14 mouse cellular contexts compared by ENCODE assay signal in the genomic region with DNA sequence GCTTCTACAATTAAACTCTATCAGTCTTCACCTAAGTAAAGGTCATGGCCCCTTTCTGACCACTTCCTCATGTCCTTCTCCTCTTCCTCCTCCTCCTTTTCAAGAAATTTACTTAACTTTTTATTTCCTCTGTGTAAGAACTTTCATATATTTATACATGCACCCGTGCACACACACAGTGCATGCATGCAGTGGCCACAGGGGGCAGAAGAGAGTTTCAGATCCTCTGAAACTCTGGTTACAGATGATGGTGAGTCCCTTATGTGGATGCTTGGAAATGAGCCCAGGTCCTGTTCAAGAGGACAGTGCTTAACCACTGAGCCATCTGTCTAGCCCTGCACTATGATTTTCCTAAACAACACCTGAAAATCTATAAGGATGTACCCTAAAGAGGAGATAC.
DNase-seq lines count a peak whose midpoint lies in the region; ATAC-seq and TF ChIP-seq lines count a peak whose summit lies in the region.
"Had no signal": no experiment of that assay in that cellular context is flagged by ENCODE, and none has a peak within 500 bp of the region (broad histone marks: within the 10 kb centered on the region; RNA-seq: fewer than 3 reads in every experiment).

No protein-coding gene starts in this region.

- no peak for TF ChIP-seq EP300 in stomach, postnatal 0 days (optimal IDR thresholded peaks at IDR 0.05)

- H3K9me3 ChIP-seq in kidney, postnatal 0 days (replicated peaks; ENCODE audit: low read length): no peaks in the 10 kb centered on the region
- H3K9me3 ChIP-seq in kidney, embryonic 16.5 days (ENCODE audit: low read length): 0 out of 2 replicates have a peak, but pooled peaks cover 5% of the 10 kb centered on the region
- H3K9me3 ChIP-seq in stomach, postnatal 0 days (ENCODE audit: control insufficient read depth, low read length): peaks cover 3% of the 10 kb centered on the region; the same call in 1 of the 2 replicates
- H3K9me3 ChIP-seq: forebrain, embryonic 13.5 days; heart, embryonic 10.5 days had no signal

- no peaks in the 10 kb centered on the region for H3K4me1 ChIP-seq in kidney, postnatal 0 days (replicated peaks; ENCODE audit: insufficient read depth, low read length)
- no peaks in the 10 kb centered on the region for H3K4me1 ChIP-seq in kidney, embryonic 16.5 days (ENCODE audit: insufficient read depth, low read length)
- no peaks in the 10 kb centered on the region for H3K4me1 ChIP-seq in stomach, postnatal 0 days (replicated peaks; ENCODE audit: control insufficient read depth, insufficient read depth)
- H3K4me1 ChIP-seq: forebrain, embryonic 13.5 days; heart, embryonic 10.5 days had no signal

- H3K4me2 ChIP-seq in kidney, postnatal 0 days (ENCODE audit: low read length): no peak overlapping the region
- H3K4me2 ChIP-seq in kidney, embryonic 16.5 days (replicated peaks; ENCODE audit: low read depth, low read length): no peak overlapping the region
- no peak overlapping the region for H3K4me2 ChIP-seq in stomach, postnatal 0 days (replicated peaks; ENCODE audit: low read depth)
- H3K4me2 ChIP-seq: forebrain, embryonic 13.5 days had no signal

- H3K4me3 ChIP-seq in kidney, postnatal 0 days (replicated peaks; ENCODE audit: low read depth, low read length): no peak overlapping the region
- no peak overlapping the region for H3K4me3 ChIP-seq in kidney, embryonic 16.5 days (ENCODE audit: low read length)
- H3K4me3 ChIP-seq in stomach, postnatal 0 days (ENCODE audit: low read depth, low read length): no peak overlapping the region
- H3K4me3 ChIP-seq: forebrain, embryonic 13.5 days; heart, embryonic 10.5 days had no signal

- H3K36me3 ChIP-seq in kidney, postnatal 0 days (ENCODE audit: insufficient read depth, low read length): no peaks in the 10 kb centered on the region
- no peaks in the 10 kb centered on the region for H3K36me3 ChIP-seq in kidney, embryonic 16.5 days (ENCODE audit: insufficient read depth, low read length)
- H3K36me3 ChIP-seq in stomach, postnatal 0 days (ENCODE audit: control insufficient read depth, insufficient read depth, low read length): no peaks in the 10 kb centered on the region
- H3K36me3 ChIP-seq: heart, embryonic 10.5 days had no signal

- peak; percentile 40; the same call in 1 of the 2 replicates for TF ChIP-seq CTCF in kidney, postnatal 0 days (IDR thresholded peaks at IDR 0.05; ENCODE audit: low read depth)
- TF ChIP-seq CTCF in stomach, postnatal 0 days (IDR thresholded peaks at IDR 0.05; ENCODE audit: low read depth): peak; percentile 48

- no peak overlapping the region for H3K27ac ChIP-seq in kidney, postnatal 0 days
- no peak overlapping the region for H3K27ac ChIP-seq in kidney, embryonic 16.5 days (ENCODE audit: low read length)
- H3K27ac ChIP-seq in stomach, postnatal 0 days (replicated peaks): no peak overlapping the region
- H3K27ac ChIP-seq: forebrain, embryonic 13.5 days; heart, embryonic 10.5 days; macrophage had no signal

- no peaks in the 10 kb centered on the region for H3K27me3 ChIP-seq in kidney, postnatal 0 days (ENCODE audit: insufficient read depth, low read length)
- H3K27me3 ChIP-seq in kidney, embryonic 16.5 days (ENCODE audit: insufficient read depth, low read length): no peaks in the 10 kb centered on the region
- no peaks in the 10 kb centered on the region for H3K27me3 ChIP-seq in stomach, postnatal 0 days (ENCODE audit: control insufficient read depth, insufficient read depth, low read length)
- H3K27me3 ChIP-seq: forebrain, embryonic 13.5 days had no signal

- DNase-seq in embryo, embryonic 10.5 days (ENCODE audit: low spot score): peak; percentile 22
- no peak for DNase-seq in embryo, embryonic 10 days (ENCODE audit: low spot score)
- DNase-seq in kidney, postnatal 0 days (ENCODE audit: low spot score): no peak
- peak; percentile 3 for DNase-seq in right cerebral cortex, postnatal 4 days
- DNase-seq in right cerebral cortex, adult 2 months (ENCODE audit: low spot score in 2 of 2): no peak
- DNase-seq in stomach, postnatal 0 days (ENCODE audit: low spot score): no peak
- no peak for DNase-seq in T-cell, adult 2 months (ENCODE audit: low spot score)
- DNase-seq: cerebellum, adult 9-11 months; kidney, adult 18-20 months; midbrain, embryonic 14.5 days had no signal

- no peak overlapping the region for H3K9ac ChIP-seq in kidney, postnatal 0 days (ENCODE audit: low read depth, low read length)
- no peak overlapping the region for H3K9ac ChIP-seq in kidney, embryonic 16.5 days (replicated peaks; ENCODE audit: low read length)
- H3K9ac ChIP-seq in stomach, postnatal 0 days (ENCODE audit: low read length): no peak overlapping the region
- H3K9ac ChIP-seq: forebrain, embryonic 13.5 days had no signal

- whole genome bisulfite sequencing in kidney, postnatal 0 days: 81% methylated on average over 1 of the region's 1 CpGs
- 73% methylated on average over 1 of the region's 1 CpGs for WGBS in kidney, embryonic 16.5 days
- 69% methylated on average over 1 of the region's 1 CpGs for WGBS in stomach, postnatal 0 days

- no peak for ATAC-seq in kidney, postnatal 0 days (replicated peaks; ENCODE audit: low FRiP score, low read depth)
- no peak for ATAC-seq in kidney, embryonic 16.5 days (ENCODE audit: low FRiP score, low TSS enrichment)
- no peak for ATAC-seq in stomach, postnatal 0 days (ENCODE audit: low FRiP score, low TSS enrichment)
- ATAC-seq: forebrain, embryonic 13.5 days had no signal

Comparison
In these comparisons a context has a peak if more than half of its experiments do, and no peak if none do; other contexts are left out.
1. DNase-seq: peak in embryo, embryonic 10.5 days (single experiment) and right cerebral cortex, postnatal 4 days (single experiment); none in embryo, embryonic 10 days (single experiment), kidney, postnatal 0 days (single experiment), right cerebral cortex, adult 2 months (0 of 2), stomach, postnatal 0 days (single experiment) and T-cell, adult 2 months (single experiment).